Mouse (Mus musculus) ES-E14 (cell line): ENCODE data around the gene Ift122. TPM values are rescaled to one million over a fixed set of nuclear protein-coding genes. Genes with fewer than 3 reads are reported as not detected.

Experiments used
- DNase-seq: peaks from one replicate; pipeline ENCODE4 v3.0.0-alpha.2; 2013; ENCODE audit warnings: low read depth, low spot score
- H3K27ac ChIP-seq: 2 replicates; pipeline ENCODE4 v1.5.1; 2012; ENCODE audit warnings: low read depth, mild to moderate bottlenecking, low read length, moderate library complexity, mixed read lengths; ENCODE audit not compliant: poor library complexity, insufficient read depth, severe bottlenecking
- H3K36me3 ChIP-seq: 2 replicates; pipeline ENCODE4 v1.6.1; 2012; ENCODE audit warnings: mild to moderate bottlenecking, low read length, moderate library complexity, mixed read lengths; ENCODE audit not compliant: control insufficient read depth, poor library complexity, insufficient read depth, severe bottlenecking
- H3K4me1 ChIP-seq, 2 experiments: fragments of 150-350 bp in 1 of 2; sonication (generic) in 1 of 2; 2 replicates each; pipeline ENCODE4 v1.6.1; 2012; ENCODE audit warnings: low read length in 2 of 2, mild to moderate bottlenecking in 1 of 2, mixed read lengths in 1 of 2; ENCODE audit not compliant: control insufficient read depth in 2 of 2, insufficient read depth in 2 of 2, poor library complexity in 1 of 2
- H3K4me3 ChIP-seq, 2 experiments: fragments of 150-350 bp in 1 of 2; sonication (generic) in 1 of 2; 2 replicates each; pipeline ENCODE4 v1.5.1; 2012; ENCODE audit warnings: low read length in 2 of 2, low read depth in 1 of 2, mild to moderate bottlenecking in 1 of 2, mixed read lengths in 1 of 2; ENCODE audit not compliant: insufficient read depth in 1 of 2, poor library complexity in 1 of 2, severe bottlenecking in 1 of 2
- H3K9ac ChIP-seq: 2 replicates; pipeline ENCODE4 v1.6.1; 2012; ENCODE audit warnings: low read depth, mild to moderate bottlenecking, low read length, mixed read lengths; ENCODE audit not compliant: poor library complexity, insufficient read depth, severe bottlenecking
- H3K9me3 ChIP-seq: fragments of 150-350 bp; sonication (generic); 2 replicates; pipeline ENCODE4 v1.6.1; 2012; ENCODE audit warnings: low read depth, mild to moderate bottlenecking, low read length; ENCODE audit not compliant: control insufficient read depth, insufficient read depth
- CHD2 ChIP-seq: IDR thresholded peaks from 2 replicates; pipeline ENCODE4 v1.6.1; 2014; ENCODE audit warnings: mild to moderate bottlenecking, low read depth, low read length, inconsistent platforms
- HCFC1 ChIP-seq: IDR thresholded peaks from 2 replicates; pipeline ENCODE4 v1.6.1; 2012; ENCODE audit warnings: low read length, inconsistent platforms, borderline replicate concordance; ENCODE audit not compliant: insufficient read depth
- MAFK ChIP-seq: IDR thresholded peaks from 2 replicates; pipeline ENCODE4 v1.6.1; 2014; ENCODE audit warnings: mild to moderate bottlenecking, low read depth, low read length, inconsistent platforms; ENCODE audit not compliant: insufficient read depth
- ZC3H11A ChIP-seq: IDR thresholded peaks from 2 replicates; pipeline ENCODE4 v1.6.1; 2012; ENCODE audit warnings: low read depth, mild to moderate bottlenecking, inconsistent platforms, low read length, borderline replicate concordance
- ZNF384 ChIP-seq: IDR thresholded peaks from 2 replicates; pipeline ENCODE4 v1.6.1; 2012; ENCODE audit warnings: low read depth, low read length, inconsistent platforms
- in situ Hi-C, 2 experiments: fragments of 600-800 bp; cut with MboI; formaldehyde crosslinking; loops; one replicate each; pipeline ENCODE4 v1.15.1; 2025; ENCODE audit warnings: low sequenced_read_pairs in 2 of 2, inconsistent platforms in 1 of 2; ENCODE audit not compliant: unreplicated experiment in 2 of 2
- total RNA-seq: library from RNA; depleted of rRNA; stranded (reverse); fragments of 300-350 nt; gene quantifications from 2 replicates; pipeline ENCODE4 v1.2.3, GENCODE M21; 2012

Gene Ift122
- total RNA-seq, 1 experiment = 8.5 TPM

- DNase-seq = peak; percentile 44
- no peak overlapping the region for H3K27ac ChIP-seq
- no peaks in the 10 kb centered on the region for H3K9me3 ChIP-seq
Measured at GRCm38 (mm10) chr6:115962439-115963085, 109.3 kb downstream of the Ift122 start.

GRCm38 (mm10) chr6:115963656-115964055 is 110.4 kb downstream of the Ift122 start:
- TF ChIP-seq ZC3H11A = no peak
- TF ChIP-seq CHD2 = no peak
- no peak for TF ChIP-seq HCFC1
- no peak for TF ChIP-seq MAFK
- no peak for TF ChIP-seq ZNF384
- DNase-seq = no peak
- H3K36me3 ChIP-seq = no peaks in the 10 kb centered on the region
- no peaks in the 10 kb centered on the region for H3K9me3 ChIP-seq
- H3K4me3 ChIP-seq = no peak overlapping the region
- in situ Hi-C loops = no loop called here
- H3K9ac ChIP-seq = no peak overlapping the region
- no peak overlapping the region for H3K27ac ChIP-seq
- H3K4me1 ChIP-seq = peaks cover 0 to 3% of the 10 kb centered on the region in 2 experiments; a peak in 1 of 4 replicates

More at GRCm38 (mm10) chr6:115962439-115963085, 109.3 kb downstream of the Ift122 start:
- TF ChIP-seq MAFK (0 out of 2 replicates have a peak, but pooled peaks have one; percentile 15), HCFC1 (no peak)
- no peaks in the 10 kb centered on the region for H3K36me3 ChIP-seq
- H3K4me1 ChIP-seq = peaks cover 0 to 3% of the 10 kb centered on the region in 2 experiments; a peak in 1 of 4 replicates
- in situ Hi-C loops = no loop called here
- H3K4me3 ChIP-seq = no peak overlapping the region
- no peak overlapping the region for H3K9ac ChIP-seq

GRCm38 (mm10) chr6:115966227-115966966 is 113.1 kb downstream of the Ift122 start:
- Histone ChIP-seq H3K9ac (no peak overlapping the region), H3K9me3 (no peaks in the 10 kb centered on the region), H3K36me3 (no peaks in the 10 kb centered on the region), H3K4me3 (no peak overlapping the region), H3K4me1 (peaks cover 0 to 3% of the 10 kb centered on the region in 2 experiments; a peak in 1 of 4 replicates), H3K27ac (no peak overlapping the region)
- no peak for DNase-seq
- TF ChIP-seq CHD2 = no peak
- TF ChIP-seq MAFK = peak; percentile 93
- TF ChIP-seq HCFC1 = no peak
- TF ChIP-seq ZNF384 = no peak
- TF ChIP-seq ZC3H11A = no peak
- in situ Hi-C loops = no loop called here

- Histone ChIP-seq H3K9me3 (no peaks in the 10 kb centered on the region), H3K4me3 (no peak overlapping the region), H3K27ac (no peak overlapping the region), H3K36me3 (no peaks in the 10 kb centered on the region), H3K9ac (no peak overlapping the region), H3K4me1 (peaks cover 0 to 2% of the 10 kb centered on the region in 2 experiments; a peak in 1 of 4 replicates)
- DNase-seq = no peak
- in situ Hi-C loops = no loop called here
- TF ChIP-seq HCFC1 (no peak), CHD2 (no peak), ZNF384 (no peak), MAFK (no peak), ZC3H11A (no peak)
Measured at GRCm38 (mm10) chr6:115967291-115967880, 114.1 kb downstream of the Ift122 start.
